Mouse (Mus musculus): Measurements from ENCODE around the gene Ciz1. TPM values are rescaled to one million over a fixed set of nuclear protein-coding genes. Genes with fewer than 3 reads are reported as not detected.

The Ciz1 gene
- total RNA-seq, 1 experiment from 2014 or later: 61.8 TPM

GRCm38 (mm10) chr2:32381141-32381774 is 29.1 kb downstream of the Ciz1 start:
- DNase-seq: no peak

DNA sequence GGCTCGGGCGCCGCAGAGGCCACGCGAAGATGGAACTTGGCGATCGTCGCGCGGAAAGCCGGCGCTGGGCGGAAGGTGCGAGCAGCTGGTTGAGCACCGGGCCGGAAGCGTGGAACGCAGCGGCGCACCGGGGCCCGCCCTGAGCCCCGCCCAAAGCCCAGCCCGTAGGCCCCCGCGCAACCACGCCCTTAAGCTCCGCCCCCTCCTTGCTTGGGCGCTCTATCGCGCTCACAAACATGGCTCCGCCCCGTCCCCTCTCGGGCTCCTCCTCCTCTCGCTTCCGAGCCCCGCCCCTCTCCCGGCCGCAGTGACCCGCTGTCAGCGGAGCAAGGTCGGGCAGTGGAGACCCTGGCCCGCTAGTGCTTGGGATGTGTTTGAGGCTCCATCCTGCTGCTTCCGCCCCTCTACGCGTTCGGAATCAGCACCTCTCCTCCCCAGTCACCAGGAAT is 29.7 kb downstream of the Ciz1 start, which contains the start of gene 1110008P14Rik:
Gene 1110008P14Rik (minus strand): TSS at position 164 of the 449 bp plus-strand sequence.
- DNase-seq: peak; percentile 99

GRCm38 (mm10) chr2:32382689-32383088 is 30.6 kb downstream of the Ciz1 start:
- DNase-seq: no peak

- peak; percentile 60 for DNase-seq
These were observed 35.8 kb downstream of the Ciz1 start, which contains the start of gene Lcn2 for GRCm38 (mm10) chr2:32387706-32388490. Gene Lcn2 (minus strand): TSS chr2:32388252.

- DNase-seq: no peak
These were observed 37.0 kb downstream of the Ciz1 start for GRCm38 (mm10) chr2:32389157-32389556.

- DNase-seq: no peak
These were observed 38.7 kb downstream of the Ciz1 start for GRCm38 (mm10) chr2:32390871-32391270.

DNA sequence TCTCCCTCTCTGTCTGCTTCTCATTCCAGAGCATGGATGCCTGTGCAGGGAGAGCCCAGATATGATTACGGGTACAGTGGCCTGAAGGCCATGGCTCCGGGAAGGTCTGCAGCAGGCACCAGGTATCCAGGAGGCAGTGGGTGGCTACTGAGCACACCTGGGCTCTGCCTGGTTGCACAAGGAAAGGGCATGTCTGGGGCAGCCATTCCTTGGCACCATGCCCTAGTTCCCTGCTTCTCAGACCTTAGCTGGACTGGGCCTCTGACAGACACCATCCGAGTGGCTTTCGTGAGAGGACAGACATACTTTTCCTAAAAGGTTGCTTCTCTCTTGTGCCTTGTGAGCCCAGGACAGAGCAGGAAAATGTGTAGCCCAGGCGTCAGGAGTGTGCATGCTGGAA is 39.9 kb downstream of the Ciz1 start:
- DNase-seq: peak; percentile 47

GRCm38 (mm10) chr2:32394973-32395372 is 42.8 kb downstream of the Ciz1 start:
- DNase-seq: peak; percentile 61

DNA sequence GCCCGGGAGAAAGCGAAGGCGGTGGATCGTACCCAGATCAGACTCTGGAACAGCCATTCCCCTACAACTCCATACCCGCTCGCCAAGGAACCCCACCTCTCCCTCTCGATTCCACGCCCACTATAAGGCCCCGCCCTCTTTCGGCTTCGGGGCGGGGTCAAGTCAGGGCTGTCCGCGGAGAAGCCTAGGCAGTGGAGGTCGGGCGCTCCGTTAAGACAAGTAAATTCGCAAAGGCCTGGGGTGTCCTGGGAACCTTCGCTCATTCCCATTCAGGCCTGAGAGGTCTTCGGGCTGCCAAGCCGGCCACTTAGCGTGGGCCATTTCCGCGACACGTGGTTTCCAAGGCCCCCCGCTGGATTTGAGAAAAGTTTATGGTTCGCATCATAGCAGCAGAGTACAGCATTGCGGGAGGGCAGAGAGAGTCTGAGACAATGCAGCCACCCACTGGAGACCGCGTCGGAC is 43.4 kb downstream of the Ciz1 start, which contains the start of gene Ptges2:
Gene Ptges2 (plus strand): TSS at position 413 of the 462 bp plus-strand sequence.
- peak; percentile 93 for DNase-seq

- DNase-seq: peak; percentile 94
These were observed 44.0 kb downstream of the Ciz1 start for GRCm38 (mm10) chr2:32395946-32396621.

GRCm38 (mm10) chr2:32396695-32397094 is 44.6 kb downstream of the Ciz1 start:
- DNase-seq: no peak

DNA sequence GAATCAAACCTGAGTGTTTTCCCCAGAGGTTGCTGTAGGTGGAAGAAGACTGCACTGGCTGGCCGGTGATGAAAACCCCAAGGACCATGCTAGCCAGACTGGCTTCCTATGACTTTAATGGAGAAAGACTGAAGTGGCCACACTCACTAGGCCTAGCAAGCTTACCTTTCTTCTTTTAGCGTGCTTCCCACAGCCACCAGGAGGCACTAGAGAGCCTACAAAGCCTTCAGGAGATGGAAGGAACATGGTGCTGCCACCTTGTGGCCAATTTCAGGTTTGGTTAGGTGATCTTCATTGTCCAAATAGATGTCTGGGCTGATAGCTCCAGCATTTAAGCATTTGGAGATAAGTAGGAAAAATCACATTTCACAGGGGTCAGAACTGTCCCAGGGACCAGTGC is 52.5 kb downstream of the Ciz1 start:
- DNase-seq: peak; percentile 96

DNA sequence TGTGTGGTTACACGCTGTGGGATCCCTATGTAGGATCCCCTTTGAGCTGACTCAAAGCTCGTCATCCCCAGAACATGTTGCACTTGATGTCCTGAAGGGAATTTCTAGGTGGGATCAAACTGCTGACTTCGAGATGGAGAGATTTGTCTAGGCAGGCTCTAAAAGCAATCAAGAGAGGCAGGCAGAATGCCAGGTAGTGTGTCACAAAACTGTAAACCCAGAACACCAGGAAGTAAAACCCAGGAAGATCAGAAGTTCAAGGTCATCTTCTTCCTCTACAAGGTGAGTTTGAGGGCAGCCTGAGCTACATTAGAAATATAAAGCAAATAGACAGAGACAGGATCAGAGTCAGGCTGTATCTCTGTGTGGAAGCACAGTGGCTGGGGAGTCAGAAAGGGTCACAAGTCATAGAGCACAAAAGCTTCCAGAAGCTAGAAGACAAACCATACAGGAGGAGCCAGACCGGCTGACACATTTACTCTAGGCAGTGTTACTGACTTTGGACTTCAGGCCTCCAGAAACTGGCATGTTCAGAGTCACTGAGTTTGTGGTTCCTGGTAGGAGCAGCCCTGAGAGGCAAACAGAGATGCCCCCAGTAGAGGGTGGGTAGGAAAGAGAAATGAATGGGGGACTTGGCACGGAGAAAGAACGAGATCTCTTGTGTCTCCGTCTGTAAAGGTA is 55.2 kb downstream of the Ciz1 start:
- no peak for DNase-seq

DNA sequence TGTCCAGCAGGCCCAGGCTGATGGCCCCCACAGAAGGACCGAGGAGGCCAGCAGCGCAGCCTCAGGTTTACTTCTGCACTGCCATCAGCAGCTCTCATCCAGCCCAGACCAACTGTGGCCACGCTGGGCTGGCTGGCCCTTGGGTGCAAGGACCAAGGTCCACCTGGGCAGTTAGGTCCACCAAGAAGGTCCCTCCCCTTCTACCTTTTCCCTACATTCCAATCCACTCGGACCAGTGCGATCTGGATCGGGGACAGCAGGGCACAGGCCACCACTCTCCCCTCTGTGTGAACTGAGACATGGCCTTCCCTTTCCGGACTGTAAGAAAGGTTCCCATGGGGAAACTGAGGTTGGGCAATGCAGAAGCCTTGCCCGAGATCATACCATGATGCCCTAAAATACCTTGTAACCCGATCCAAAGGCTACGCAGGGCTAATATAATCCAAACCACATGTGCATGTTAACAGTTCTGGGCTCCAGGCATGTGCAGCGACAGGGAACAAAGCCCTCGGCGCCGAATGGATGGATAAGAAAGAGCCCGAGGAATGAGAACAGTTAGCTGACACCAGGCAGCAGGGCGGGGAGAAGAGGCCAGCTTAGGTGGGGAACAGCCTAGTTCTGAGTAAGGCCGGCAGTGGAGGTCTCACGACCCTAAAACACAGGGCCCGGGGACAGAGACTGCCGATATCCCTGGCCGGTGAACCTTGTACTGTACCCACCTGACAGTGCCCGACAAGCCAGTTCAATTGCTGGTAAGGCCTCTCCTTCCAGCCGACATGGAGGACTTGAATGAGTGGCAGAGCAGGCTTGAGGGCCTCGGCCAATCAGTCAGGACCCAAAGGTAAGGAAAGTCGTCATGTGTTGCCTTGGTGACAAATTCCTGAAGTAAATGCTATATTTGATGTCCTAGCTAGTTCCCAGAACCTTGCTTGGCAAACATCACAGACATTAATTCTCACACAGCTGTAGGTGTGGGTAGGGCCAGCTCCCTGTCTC is 56.6 kb downstream of the Ciz1 start:
- DNase-seq: peak; percentile 49

- DNase-seq: no peak
These were observed 59.3 kb downstream of the Ciz1 start for GRCm38 (mm10) chr2:32411407-32411806.

DNA sequence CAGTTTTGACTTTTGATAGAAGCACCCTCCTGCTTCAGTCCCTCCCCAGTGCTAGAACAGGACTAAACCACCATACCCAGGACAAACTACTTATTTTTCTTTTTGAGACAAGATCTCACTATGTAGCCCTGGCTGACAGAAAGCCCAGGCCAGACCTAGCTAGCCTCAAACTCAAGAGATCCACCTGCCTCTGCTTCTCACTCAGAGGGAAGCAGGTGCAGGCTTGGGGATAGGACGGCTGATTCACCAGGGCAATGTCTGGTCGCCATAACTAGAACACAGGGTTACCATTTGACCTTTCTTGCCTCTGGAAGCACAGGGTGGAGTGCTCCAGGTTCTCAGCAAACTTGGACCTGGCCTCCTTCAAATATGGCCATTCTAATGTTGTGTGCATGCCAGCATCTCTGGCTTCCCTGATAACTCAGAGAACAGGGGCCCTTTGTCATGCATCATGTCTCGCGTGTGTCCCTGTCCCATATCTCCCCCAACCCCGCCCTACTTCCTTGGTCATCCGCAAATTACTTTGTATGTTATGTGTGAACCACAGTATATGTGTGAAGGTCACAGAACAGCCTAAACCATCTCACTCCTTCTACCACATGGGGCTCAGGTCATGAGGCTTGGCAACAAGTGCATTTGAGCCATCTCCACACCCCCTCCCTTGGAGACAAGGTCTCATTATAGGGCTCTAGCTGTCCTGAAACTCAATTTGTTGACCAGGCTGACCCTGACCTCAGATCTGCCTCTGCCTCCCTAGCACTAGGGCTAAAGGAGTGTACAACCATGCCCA is 60.8 kb downstream of the Ciz1 start:
- no peak for DNase-seq

DNA sequence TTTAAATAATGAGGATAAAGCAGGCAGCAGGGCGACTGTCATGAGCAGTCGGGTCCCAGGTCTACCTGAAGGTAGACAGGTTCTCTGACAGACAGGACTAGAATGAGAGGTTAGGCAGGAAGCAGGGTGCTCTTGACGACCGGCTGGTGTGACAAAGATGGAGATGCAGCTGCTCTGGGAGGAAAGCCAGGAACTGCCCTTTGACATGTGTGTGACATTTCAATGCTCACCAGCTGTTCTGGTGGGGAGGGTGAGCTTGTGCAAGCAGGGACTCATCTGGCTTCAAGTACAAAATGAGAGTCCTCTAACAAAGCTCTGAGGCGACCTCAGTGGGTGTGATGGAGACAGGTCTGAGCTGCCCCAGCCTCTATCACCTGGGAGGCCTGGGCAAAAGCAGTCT is 61.8 kb downstream of the Ciz1 start:
- DNase-seq: peak; percentile 54

- no peak for DNase-seq
These were observed 63.7 kb downstream of the Ciz1 start for GRCm38 (mm10) chr2:32415801-32416200.

DNA sequence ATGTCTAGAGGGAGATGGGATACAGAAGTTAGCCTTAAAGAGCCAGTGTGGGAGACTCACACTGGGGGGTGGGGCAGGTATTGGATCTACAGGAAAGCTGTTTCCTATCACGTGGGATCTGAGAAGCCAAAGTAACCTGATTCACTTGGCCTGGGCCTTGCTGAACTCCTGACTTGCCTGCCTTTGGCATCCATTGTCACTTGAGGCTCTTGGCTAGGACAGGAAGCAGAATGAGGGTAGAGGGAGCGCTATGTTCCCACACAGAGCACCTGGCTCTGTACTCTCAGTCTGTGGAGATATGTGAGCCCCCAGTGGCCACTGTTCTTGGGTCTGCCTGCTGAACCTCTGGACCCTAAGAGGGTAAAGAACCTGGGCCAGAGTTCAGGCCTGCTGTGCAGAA is 64.4 kb downstream of the Ciz1 start:
- no peak for DNase-seq

DNA sequence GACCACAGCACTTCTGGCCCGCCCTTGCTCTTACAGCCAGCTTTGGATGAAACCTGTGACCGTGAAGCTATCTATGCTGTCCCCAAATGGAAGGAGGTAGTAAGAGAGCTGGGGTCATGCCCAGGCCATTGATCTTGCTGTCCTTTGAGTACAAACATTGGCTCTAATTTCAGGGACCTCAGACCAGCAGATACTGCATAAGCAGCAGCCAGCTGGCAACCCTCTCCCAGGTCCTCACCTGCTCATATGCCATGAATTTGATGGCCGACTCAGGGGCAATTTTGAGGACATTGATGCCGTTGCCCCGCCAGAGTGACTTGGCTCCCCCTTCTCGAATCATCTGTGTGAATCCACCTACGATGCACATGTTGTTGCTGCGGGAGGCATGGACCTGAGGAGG is 65.4 kb downstream of the Ciz1 start:
- no peak for DNase-seq

Data from adrenal gland, postnatal 14 days (tissue).